Mouse (Mus musculus) liver, embryonic 15.5 days (tissue): ENCODE measurements around the gene Kcnn3. TPM values are rescaled to one million over a fixed set of nuclear protein-coding genes. Genes with fewer than 3 reads are reported as not detected.

Source experiments
- ATAC-seq: fragments of 200-750 bp; cut with Nextera tagmentation; 2 replicates; pipeline ENCODE4 v1.8.0; 2017; ENCODE audit warnings: moderate number of reproducible peaks, mild to moderate bottlenecking, moderate library complexity; ENCODE audit not compliant: insufficient read depth
- H3K27ac ChIP-seq: fragments of 300-500 bp; sonication (generic); replicated peaks from 2 replicates; pipeline ENCODE4 v1.5.1; 2015; ENCODE audit warnings: mild to moderate bottlenecking, inconsistent platforms
- H3K27me3 ChIP-seq: fragments of 300-500 bp; sonication (generic); 2 replicates; pipeline ENCODE4 v1.6.1; 2015; ENCODE audit warnings: mild to moderate bottlenecking, inconsistent platforms
- H3K36me3 ChIP-seq: fragments of 300-500 bp; sonication (generic); replicated peaks from 2 replicates; pipeline ENCODE4 v1.6.1; 2015; ENCODE audit warnings: moderate library complexity, mild to moderate bottlenecking, inconsistent platforms
- H3K4me1 ChIP-seq: fragments of 300-500 bp; sonication (generic); replicated peaks from 2 replicates; pipeline ENCODE4 v1.6.1; 2015; ENCODE audit warnings: inconsistent platforms
- H3K4me2 ChIP-seq: fragments of 300-500 bp; sonication (generic); 2 replicates; pipeline ENCODE4 v1.6.1; 2015; ENCODE audit warnings: moderate library complexity, mild to moderate bottlenecking, inconsistent platforms
- H3K4me3 ChIP-seq: fragments of 300-500 bp; sonication (generic); replicated peaks from 2 replicates; pipeline ENCODE4 v1.5.1; 2015; ENCODE audit warnings: mild to moderate bottlenecking, inconsistent platforms
- H3K9ac ChIP-seq: fragments of 300-500 bp; sonication (generic); 2 replicates; pipeline ENCODE4 v1.6.1; 2015; ENCODE audit warnings: moderate library complexity, mild to moderate bottlenecking, inconsistent platforms
- H3K9me3 ChIP-seq: fragments of 300-500 bp; sonication (generic); replicated peaks from 2 replicates; pipeline ENCODE4 v1.6.1; 2016; ENCODE audit warnings: inconsistent platforms
- WGBS: fragments of 180-500 bp; shearing (Covaris S2); methylation state at CpG from one replicate; pipeline ENCODE4 v1.1.7; 2015; ENCODE audit warnings: mixed read lengths; ENCODE audit not compliant: insufficient replicate concordance; 5-methylcytosine and 5-hydroxymethylcytosine counted together
- polyA plus RNA-seq: library from polyadenylated mRNA; unstranded; fragments of >200 nt; fragmentation: Nextera tagmentation; extraction: Ambion mirVana; gene quantifications from 2 replicates; pipeline ENCODE4 v1.2.1, GENCODE M21; 2015

The Kcnn3 gene
- polyA plus RNA-seq, 1 experiment from 2014 or later, result 0.03 TPM

- no peak for ATAC-seq
- Histone ChIP-seq H3K36me3 (no peaks in the 10 kb centered on the region), H3K27me3 (no peaks in the 10 kb centered on the region), H3K9ac (no peak overlapping the region), H3K4me3 (no peak overlapping the region), H3K4me2 (no peak overlapping the region), H3K4me1 (no peaks in the 10 kb centered on the region), H3K9me3 (no peaks in the 10 kb centered on the region), H3K27ac (no peak overlapping the region)
- 59% methylated on average over 18 of the region's 18 CpGs for WGBS
Measured at GRCm38 (mm10) chr3:89613526-89614523, 93.9 kb downstream of the Kcnn3 start.

GRCm38 (mm10) chr3:89616861-89617260 is 96.9 kb downstream of the Kcnn3 start:
- Histone ChIP-seq H3K36me3 (no peaks in the 10 kb centered on the region), H3K27ac (no peak overlapping the region), H3K9me3 (no peaks in the 10 kb centered on the region), H3K4me1 (no peaks in the 10 kb centered on the region), H3K9ac (no peak overlapping the region), H3K27me3 (peaks cover 3% of the 10 kb centered on the region), H3K4me3 (no peak overlapping the region), H3K4me2 (no peak overlapping the region)
- no peak for ATAC-seq
- WGBS, result 45% methylated on average over 6 of the region's 6 CpGs

- Histone ChIP-seq H3K27me3 (peaks cover 3% of the 10 kb centered on the region), H3K27ac (no peak overlapping the region), H3K4me1 (no peaks in the 10 kb centered on the region), H3K4me2 (no peak overlapping the region), H3K36me3 (no peaks in the 10 kb centered on the region), H3K4me3 (no peak overlapping the region), H3K9ac (no peak overlapping the region), H3K9me3 (no peaks in the 10 kb centered on the region)
- 56% methylated on average over 2 of the region's 2 CpGs for WGBS
- no peak for ATAC-seq
Measured at GRCm38 (mm10) chr3:89617360-89617759, 97.4 kb downstream of the Kcnn3 start.

DNA sequence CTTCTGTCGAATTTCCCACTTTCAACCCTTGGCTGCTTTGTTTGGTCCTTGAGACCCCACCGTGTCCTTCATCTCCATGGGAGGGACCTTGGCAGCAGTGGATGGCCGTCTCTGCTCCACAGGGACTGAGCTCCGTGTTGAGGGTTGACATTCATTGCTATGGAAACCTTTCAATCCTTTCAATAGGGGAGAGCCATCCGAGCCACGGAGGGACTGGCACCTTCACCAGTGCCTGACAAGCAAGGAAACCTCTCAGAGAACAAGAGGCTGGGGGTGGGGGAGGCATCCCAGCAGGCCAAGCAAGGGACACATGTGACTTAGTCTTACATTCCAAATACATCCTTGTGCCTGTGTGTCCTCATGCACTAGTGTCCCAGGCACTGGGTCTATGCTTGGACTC is 102.9 kb downstream of the Kcnn3 start:
- WGBS, result 37% methylated on average over 6 of the region's 6 CpGs

GRCm38 (mm10) chr3:89623531-89623930 is 103.6 kb downstream of the Kcnn3 start:
- H3K36me3 ChIP-seq, result no peaks in the 10 kb centered on the region
- no peak overlapping the region for H3K4me3 ChIP-seq
- H3K4me2 ChIP-seq, result no peak overlapping the region
- peaks cover 3% of the 10 kb centered on the region for H3K27me3 ChIP-seq
- no peak overlapping the region for H3K9ac ChIP-seq
- WGBS, result 42% methylated on average over 4 of the region's 4 CpGs
- no peaks in the 10 kb centered on the region for H3K4me1 ChIP-seq
- no peak for ATAC-seq
- H3K9me3 ChIP-seq, result no peaks in the 10 kb centered on the region
- no peak overlapping the region for H3K27ac ChIP-seq

More for the DNA sequence above, 102.9 kb downstream of the Kcnn3 start:
- Histone ChIP-seq H3K4me1 (no peaks in the 10 kb centered on the region), H3K27me3 (peaks cover 3% of the 10 kb centered on the region), H3K36me3 (no peaks in the 10 kb centered on the region), H3K9me3 (no peaks in the 10 kb centered on the region), H3K27ac (no peak overlapping the region), H3K9ac (no peak overlapping the region), H3K4me2 (no peak overlapping the region), H3K4me3 (no peak overlapping the region)
- no peak for ATAC-seq

- no peaks in the 10 kb centered on the region for H3K9me3 ChIP-seq
- no peak overlapping the region for H3K4me2 ChIP-seq
- H3K9ac ChIP-seq, result no peak overlapping the region
- H3K36me3 ChIP-seq, result no peaks in the 10 kb centered on the region
- no peak overlapping the region for H3K4me3 ChIP-seq
- H3K27me3 ChIP-seq, result peaks cover 3% of the 10 kb centered on the region
- H3K4me1 ChIP-seq, result no peaks in the 10 kb centered on the region
- no peak overlapping the region for H3K27ac ChIP-seq
- ATAC-seq, result no peak
- WGBS, result 65% methylated on average over 6 of the region's 6 CpGs
Measured at GRCm38 (mm10) chr3:89624001-89624400, 104.0 kb downstream of the Kcnn3 start.

GRCm38 (mm10) chr3:89624814-89625445 is 105.0 kb downstream of the Kcnn3 start:
- ATAC-seq, result no peak
- H3K4me2 ChIP-seq, result no peak overlapping the region

DNA sequence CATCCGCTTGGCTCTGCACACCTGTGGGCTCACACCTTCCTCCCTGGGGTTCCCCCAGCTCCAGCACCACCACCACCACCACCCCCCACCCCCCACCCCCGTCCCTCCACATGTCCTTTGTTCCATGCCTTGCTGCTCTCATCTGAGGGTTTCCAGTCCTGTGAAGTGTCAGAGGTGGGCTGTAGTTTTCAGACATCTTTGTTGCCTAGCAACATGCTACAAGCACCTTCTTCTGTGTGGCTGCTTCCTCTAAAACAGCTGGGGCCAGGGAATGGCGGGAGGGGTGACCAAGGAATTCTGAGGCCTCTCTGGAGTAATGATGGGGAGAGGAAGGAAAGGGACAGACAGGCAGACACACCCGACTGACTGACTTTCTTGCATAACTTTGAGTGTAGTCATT is 106.6 kb downstream of the Kcnn3 start:
- no peak for ATAC-seq
- Histone ChIP-seq H3K27ac (no peak overlapping the region), H3K4me2 (no peak overlapping the region), H3K36me3 (no peaks in the 10 kb centered on the region), H3K4me3 (no peak overlapping the region), H3K9ac (no peak overlapping the region), H3K9me3 (no peaks in the 10 kb centered on the region), H3K27me3 (no peaks in the 10 kb centered on the region; the same call in 1 of the 2 replicates), H3K4me1 (no peaks in the 10 kb centered on the region)
- WGBS, result 35% methylated on average over 4 of the region's 4 CpGs

More at GRCm38 (mm10) chr3:89624814-89625445, 105.0 kb downstream of the Kcnn3 start:
- no peaks in the 10 kb centered on the region for H3K36me3 ChIP-seq
- 64% methylated on average over 5 of the region's 5 CpGs for WGBS
- H3K27ac ChIP-seq, result no peak overlapping the region
- H3K9me3 ChIP-seq, result no peaks in the 10 kb centered on the region
- peaks cover 3% of the 10 kb centered on the region for H3K27me3 ChIP-seq
- H3K4me3 ChIP-seq, result no peak overlapping the region
- H3K9ac ChIP-seq, result no peak overlapping the region
- no peaks in the 10 kb centered on the region for H3K4me1 ChIP-seq

DNA sequence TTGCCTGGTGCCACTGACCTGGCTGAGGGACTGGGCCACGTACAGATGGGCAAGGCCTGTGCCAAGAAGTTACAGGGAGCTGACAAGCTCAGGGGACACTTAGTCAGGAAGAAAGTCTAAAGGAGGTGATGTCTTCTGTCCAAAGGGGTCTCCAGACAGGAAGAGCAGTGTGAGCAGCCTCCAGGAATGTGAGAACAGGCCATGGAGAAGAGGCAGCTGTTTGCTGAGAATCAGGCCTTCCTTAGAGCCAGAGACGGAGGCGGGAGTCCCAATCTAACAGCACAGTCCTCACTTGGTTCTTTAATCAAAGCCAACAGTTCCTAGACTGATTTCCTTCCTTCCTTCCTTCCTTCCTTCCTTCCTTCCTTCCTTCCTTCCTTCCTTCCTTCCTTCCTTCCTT is 109.8 kb downstream of the Kcnn3 start:
- no peaks in the 10 kb centered on the region; the same call in 1 of the 2 replicates for H3K27me3 ChIP-seq
- H3K9me3 ChIP-seq, result no peaks in the 10 kb centered on the region
- H3K9ac ChIP-seq, result no peak overlapping the region
- ATAC-seq, result no peak
- H3K27ac ChIP-seq, result no peak overlapping the region
- H3K4me3 ChIP-seq, result no peak overlapping the region
- H3K4me1 ChIP-seq, result no peaks in the 10 kb centered on the region
- H3K36me3 ChIP-seq, result no peaks in the 10 kb centered on the region
- WGBS, result 59% methylated on average over 3 of the region's 3 CpGs
- H3K4me2 ChIP-seq, result no peak overlapping the region

- Histone ChIP-seq H3K9me3 (no peaks in the 10 kb centered on the region), H3K4me2 (no peak overlapping the region), H3K4me3 (no peak overlapping the region), H3K4me1 (no peaks in the 10 kb centered on the region), H3K36me3 (no peaks in the 10 kb centered on the region), H3K27ac (no peak overlapping the region), H3K27me3 (no peaks in the 10 kb centered on the region; the same call in 1 of the 2 replicates), H3K9ac (no peak overlapping the region)
- WGBS, result 62% methylated on average over 5 of the region's 5 CpGs
- no peak for ATAC-seq
Measured at GRCm38 (mm10) chr3:89631750-89632149, 111.8 kb downstream of the Kcnn3 start.

- no peak for ATAC-seq
- Histone ChIP-seq H3K27me3 (no peaks in the 10 kb centered on the region; the same call in 1 of the 2 replicates), H3K36me3 (no peaks in the 10 kb centered on the region), H3K4me3 (no peak overlapping the region), H3K27ac (no peak overlapping the region), H3K4me1 (no peaks in the 10 kb centered on the region), H3K4me2 (no peak overlapping the region), H3K9me3 (no peaks in the 10 kb centered on the region), H3K9ac (no peak overlapping the region)
- 56% methylated on average over 6 of the region's 6 CpGs for WGBS
Measured at GRCm38 (mm10) chr3:89633531-89633930, 113.6 kb downstream of the Kcnn3 start.
